Mouse (Mus musculus) layer of hippocampus, adult 8-10 months (tissue): ENCODE results near the gene 2210011C24Rik. TPM values are rescaled to one million over a fixed set of nuclear protein-coding genes. Genes with fewer than 3 reads are reported as not detected.

Source experiments
- DNase-seq, 2 experiments: peaks; one replicate each; pipeline ENCODE4 v3.0.0; 2022; ENCODE audit warnings: low spot score in 2 of 2
- total RNA-seq, 4 experiments: library from RNA; stranded (reverse); gene quantifications; 2 replicates each; pipeline ENCODE4 v1.2.4; 2022

Gene 2210011C24Rik
- 1 to 10 TPM; 1.0 to 2.3 (median 1.5) TPM for total RNA-seq

DNA sequence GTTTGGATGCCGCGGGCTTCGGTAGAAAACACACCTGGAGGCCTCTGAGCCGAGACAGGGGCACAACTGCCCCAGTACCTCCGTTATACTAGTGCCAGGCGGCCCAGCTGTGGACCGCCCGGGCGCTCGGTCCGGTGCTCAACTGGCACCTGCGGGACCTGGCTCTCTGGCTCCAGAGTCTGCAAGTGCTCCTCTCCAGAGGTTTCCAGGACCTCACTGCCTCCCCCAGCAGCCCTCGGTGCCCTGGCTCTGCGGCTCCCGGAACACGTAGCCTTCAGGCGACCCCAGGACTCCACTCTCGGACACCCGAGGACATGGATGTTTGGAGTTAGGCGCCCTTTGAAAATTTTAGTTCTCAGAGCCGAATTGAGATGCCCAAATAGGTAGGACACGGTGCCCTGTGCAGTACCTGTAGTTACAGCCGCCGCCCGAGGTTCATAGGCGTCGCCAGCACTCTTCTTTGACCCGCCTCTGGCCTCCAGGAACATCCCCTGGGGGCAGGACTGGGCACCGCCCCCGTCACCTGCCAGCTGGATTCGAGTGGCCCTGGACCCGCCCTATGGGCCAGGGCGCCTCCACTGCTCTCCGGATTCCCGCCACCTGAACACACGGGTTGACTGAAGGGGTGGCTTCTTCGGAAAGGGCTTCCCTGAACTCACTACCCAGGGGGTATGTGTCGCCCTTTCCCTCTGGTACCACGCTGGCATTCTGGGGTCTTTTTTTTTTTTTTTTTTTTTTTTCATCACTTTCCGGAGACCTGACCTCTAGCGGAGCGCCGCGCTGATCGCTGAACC is at the start of gene 2210011C24Rik:
Gene 2210011C24Rik (minus strand): TSS at position 467 of the 794 bp plus-strand sequence.
- no peak for DNase-seq

- no peak for DNase-seq
Observed at GRCm38 (mm10) chr8:84060245-84060644, 48.3 kb upstream of the 2210011C24Rik start.

DNA sequence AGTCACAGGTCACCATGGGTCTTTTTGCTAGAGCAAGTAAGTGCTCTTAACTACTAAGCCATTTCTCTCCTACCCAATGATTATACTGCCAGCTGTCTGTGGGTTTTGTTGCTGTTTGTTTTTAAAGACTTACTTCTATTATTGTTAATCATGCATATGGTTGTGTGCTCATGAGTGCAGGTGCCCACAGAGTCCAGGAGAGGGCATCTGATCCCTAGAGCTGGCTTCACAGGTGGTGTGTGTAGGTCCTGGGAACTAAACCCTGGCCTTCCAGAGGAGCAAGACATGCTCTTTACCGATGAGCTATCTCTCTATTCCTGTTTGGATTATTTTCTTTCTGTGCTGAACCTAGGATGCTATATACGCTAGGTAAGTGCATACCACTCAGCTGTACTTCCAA is 47.3 kb upstream of the 2210011C24Rik start:
- DNase-seq: no peak

- DNase-seq: no peak
Observed at GRCm38 (mm10) chr8:84057827-84058226, 45.9 kb upstream of the 2210011C24Rik start.

DNA sequence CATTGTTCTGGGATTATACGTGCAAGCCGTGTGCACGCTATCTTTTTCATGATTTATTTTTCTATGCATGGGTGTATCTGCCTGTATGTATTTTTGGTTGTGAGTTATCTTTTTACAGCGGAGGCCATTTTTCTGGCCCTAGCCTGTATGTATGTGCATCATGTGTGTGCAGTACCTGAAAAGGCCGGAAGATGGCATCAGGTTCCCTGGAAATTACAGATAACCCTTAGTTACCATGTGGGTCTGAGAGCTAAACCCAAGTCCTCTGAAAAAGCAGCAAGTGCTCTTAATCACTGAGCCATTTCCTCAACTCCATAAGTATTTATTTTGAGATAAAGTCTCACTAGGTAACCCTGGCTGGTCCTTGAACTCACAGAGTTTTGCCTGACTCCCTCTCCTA is 41.3 kb upstream of the 2210011C24Rik start:
- no peak for DNase-seq

DNA sequence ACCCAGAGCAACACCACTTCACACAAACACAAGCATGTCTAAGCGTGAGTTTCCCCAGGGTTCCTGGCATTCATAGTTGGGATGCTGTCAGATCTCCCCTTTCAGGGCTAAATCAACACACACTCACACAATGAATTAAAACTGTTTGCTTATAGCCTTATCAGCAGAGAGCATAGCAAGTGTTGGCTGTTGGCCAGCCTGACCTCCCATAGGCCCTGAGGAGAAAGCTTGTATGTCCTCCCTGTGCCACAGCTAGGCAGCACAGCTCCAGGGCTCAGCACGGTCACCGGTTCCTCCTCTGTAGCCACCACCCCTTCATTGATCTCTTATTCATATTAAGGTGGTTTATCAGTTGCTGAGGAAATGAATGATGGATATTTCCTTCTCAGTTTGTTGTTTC is 40.8 kb upstream of the 2210011C24Rik start:
- no peak for DNase-seq

- no peak for DNase-seq
Observed at GRCm38 (mm10) chr8:84048171-84048570, 36.2 kb upstream of the 2210011C24Rik start.

- no peak for DNase-seq
Observed at GRCm38 (mm10) chr8:84046505-84046904, 34.5 kb upstream of the 2210011C24Rik start.

DNA sequence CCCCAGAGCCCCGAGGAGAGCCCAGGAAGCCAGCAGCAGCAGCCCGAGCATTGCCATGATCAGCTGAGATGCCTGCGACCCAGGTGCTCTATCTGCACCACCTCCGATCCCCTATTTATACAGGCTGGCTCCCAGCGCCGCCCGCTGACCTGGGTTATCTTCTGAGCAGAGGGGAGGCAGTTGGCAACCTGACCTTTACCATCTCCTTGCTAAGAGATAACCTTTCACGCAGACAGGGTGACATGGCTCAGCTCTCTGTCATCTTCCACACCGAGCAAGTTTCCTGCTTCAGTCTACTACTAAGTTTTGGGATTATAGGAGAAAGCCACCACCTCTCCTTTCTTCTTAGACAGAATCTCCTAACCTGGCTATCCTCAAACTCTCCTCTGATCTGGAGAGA is 32.9 kb upstream of the 2210011C24Rik start, which contains the start of gene Rln3:
Gene Rln3 (minus strand): TSS at position 101 of the 400 bp plus-strand sequence.
- no peak for DNase-seq

- DNase-seq: no peak
Observed at GRCm38 (mm10) chr8:84044103-84044502, 32.1 kb upstream of the 2210011C24Rik start.

- no peak for DNase-seq
Observed at GRCm38 (mm10) chr8:84042948-84043342, 31.0 kb upstream of the 2210011C24Rik start.

GRCm38 (mm10) chr8:84042066-84042947 is 30.3 kb upstream of the 2210011C24Rik start, which contains the start of gene Il27ra:
TSS of gene Il27ra (minus strand) at chr8:84042589.
- DNase-seq: peak in 1 of 2 experiments; percentile 31

DNA sequence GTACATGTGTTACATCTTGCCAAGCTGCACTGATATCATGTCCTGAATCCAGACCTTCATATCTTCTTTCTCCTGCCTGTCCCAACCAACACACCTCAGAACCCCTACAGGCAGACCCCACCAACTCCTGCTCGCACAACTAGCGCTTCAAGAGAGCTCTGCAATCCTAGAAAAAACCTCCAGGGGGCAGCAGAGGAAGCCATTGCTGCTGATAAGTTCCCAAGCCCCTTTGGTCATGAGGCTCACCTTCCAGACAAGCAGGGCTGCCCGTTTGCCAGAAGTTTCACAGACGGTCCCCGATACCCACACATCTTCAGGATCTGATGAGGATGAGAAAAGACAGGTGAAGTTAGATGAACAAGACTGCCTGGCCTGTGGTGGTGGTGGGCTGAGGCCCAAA is 27.1 kb upstream of the 2210011C24Rik start:
- DNase-seq: peak; percentile 39 to 74

DNA sequence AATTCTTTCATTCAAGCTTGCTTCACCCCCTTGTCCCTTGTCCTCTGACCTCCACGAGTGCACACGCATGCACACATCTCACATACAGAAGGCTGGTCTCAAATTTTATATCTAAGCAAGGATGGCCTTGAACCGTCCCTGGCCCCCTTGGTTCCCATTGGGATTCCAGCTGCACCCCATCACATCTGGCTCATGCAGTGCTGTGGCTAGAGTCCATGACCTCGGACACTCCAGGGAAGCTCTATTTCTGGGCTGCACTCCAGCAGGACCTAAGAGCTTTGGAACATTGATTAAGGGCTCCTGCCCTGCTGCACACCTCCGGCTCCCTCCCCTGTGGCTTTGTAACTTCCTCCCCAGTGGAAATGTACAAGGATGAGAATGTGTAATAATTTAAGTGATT is 26.0 kb upstream of the 2210011C24Rik start:
- DNase-seq: no peak

GRCm38 (mm10) chr8:84032777-84033176 is 20.8 kb upstream of the 2210011C24Rik start:
- no peak for DNase-seq

DNA sequence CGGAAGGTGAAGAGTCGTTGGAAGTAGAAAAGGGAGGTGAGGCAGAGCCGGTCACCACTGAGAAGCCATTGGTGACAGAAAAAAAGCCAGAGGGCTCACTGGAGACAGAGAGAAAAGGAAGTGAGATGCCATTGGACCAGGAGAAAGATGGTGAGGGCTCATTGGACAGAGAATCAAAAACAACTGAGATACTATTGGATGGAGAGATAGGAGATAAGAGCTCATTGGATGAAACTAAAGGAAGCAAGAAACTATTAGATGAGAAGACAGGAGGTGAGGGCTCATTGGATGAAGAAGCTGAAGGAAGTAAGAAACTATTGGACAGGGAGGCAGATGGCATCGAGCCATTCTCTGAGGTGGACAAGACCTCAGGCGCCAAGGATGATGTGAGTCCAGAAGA is 17.3 kb upstream of the 2210011C24Rik start:
- DNase-seq: no peak

DNA sequence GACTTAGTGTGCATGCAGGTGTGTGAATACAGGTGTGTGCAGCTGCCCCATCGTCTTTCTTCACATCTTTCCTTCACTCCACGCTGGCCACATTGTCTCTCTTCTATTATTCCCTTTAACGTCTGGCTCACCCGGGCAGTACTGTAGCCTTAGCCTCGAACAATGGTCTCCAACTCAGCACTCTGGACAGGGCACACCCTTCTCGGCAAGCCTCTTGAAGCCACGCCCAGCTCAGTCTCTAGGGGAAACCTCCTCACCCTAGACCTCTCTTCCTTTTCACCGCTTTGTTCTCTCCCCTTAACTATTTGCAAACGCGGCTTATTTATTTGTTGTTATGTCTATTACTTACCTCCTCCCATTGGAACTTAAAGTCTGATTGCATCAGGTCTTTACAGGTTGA is 15.5 kb upstream of the 2210011C24Rik start:
- no peak for DNase-seq

DNA sequence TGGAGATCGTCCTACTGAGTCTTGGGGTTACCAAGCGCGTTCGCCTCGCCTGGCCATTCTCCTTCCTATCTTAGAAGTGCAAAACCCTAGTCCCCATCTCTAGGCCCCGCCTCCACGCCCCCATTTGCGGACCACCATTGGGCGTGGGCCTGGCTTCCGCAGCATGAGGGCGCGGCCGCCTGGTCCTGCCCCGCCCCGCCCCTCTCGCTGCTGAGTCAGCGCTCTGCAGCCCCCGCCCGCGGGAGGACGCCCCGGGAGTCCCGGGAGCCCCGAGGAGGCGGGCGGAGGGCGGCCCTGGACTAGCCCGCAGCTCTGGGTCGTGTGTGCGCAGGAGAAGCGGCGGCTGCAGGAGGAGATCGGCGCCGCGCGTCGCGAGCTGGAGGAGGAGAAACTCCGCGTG is 13.9 kb upstream of the 2210011C24Rik start:
- no peak for DNase-seq

DNA sequence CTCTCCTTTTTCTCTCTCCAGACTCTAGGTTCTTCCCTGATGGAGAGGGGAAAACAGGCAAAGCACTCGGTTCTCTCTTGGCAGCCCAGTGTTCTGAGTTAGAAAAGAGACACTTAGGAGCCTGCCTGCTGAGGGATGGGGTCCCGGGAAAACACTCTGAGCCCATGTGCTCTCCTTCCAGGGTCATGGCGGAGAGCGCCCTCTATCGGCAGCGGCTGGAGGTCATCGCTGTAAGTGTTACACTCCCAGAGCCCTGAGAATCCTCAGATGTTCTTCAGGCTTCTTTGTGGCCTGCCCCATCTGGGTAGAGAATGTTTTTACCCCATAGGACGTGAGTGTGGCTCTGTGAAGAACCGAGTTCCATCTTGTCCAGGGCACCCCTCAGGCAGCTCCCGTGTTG is 12.2 kb upstream of the 2210011C24Rik start:
- DNase-seq: no peak

- DNase-seq: no peak
Observed at GRCm38 (mm10) chr8:84023631-84024030, 11.7 kb upstream of the 2210011C24Rik start.

DNA sequence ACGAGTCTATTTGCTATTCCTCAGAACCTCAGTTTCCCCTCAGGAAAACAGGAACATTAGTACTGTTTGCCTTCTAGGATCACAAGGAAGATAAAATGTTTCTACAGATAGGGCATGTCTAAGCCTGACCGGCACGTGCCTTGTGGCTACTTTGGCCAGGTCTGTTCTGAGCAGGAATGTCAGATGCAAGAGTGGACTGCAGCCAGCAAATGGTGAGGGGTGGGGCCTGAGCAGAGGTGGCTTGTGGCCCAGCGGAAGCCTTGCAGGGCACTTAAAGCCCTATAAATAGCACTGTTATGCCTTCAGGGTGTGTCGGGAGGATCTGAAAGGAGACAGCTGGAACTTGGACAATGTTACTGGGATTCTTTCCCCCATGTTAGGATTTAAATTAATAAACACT is 11.1 kb upstream of the 2210011C24Rik start:
- DNase-seq: no peak

GRCm38 (mm10) chr8:84021569-84021968 is 9.6 kb upstream of the 2210011C24Rik start:
- no peak for DNase-seq
